Mouse (Mus musculus) kidney, adult 2 months (tissue): ENCODE results near the gene Ypel5. TPM values are rescaled to one million over a fixed set of nuclear protein-coding genes. Genes with fewer than 3 reads are reported as not detected.
A peak's percentile ranks its signal among the peaks of the same experiment; 100 is the strongest.

ENCODE experiments used
- DNase-seq: peaks from one replicate; pipeline ENCODE4 v3.0.0; 2021
- H3K27ac ChIP-seq: fragments of 200-500 bp; 2 replicates; pipeline ENCODE4 v1.5.1; 2012; ENCODE audit warnings: low read depth, low read length, control low read depth, inconsistent platforms; ENCODE audit not compliant: insufficient read depth
- H3K27me3 ChIP-seq: fragments of 200-500 bp; replicated peaks from 2 replicates; pipeline ENCODE4 v1.6.1; 2012; ENCODE audit warnings: mild to moderate bottlenecking, moderate library complexity, low read length, inconsistent platforms; ENCODE audit not compliant: control insufficient read depth, insufficient read depth
- H3K36me3 ChIP-seq: fragments of 200-500 bp; 2 replicates; pipeline ENCODE4 v1.6.1; 2012; ENCODE audit warnings: mild to moderate bottlenecking, moderate library complexity, low read length, inconsistent platforms; ENCODE audit not compliant: control insufficient read depth, insufficient read depth
- H3K4me1 ChIP-seq: fragments of 200-500 bp; 2 replicates; pipeline ENCODE4 v1.6.1; 2011; ENCODE audit warnings: low read length; ENCODE audit not compliant: control insufficient read depth, insufficient read depth
- H3K4me3 ChIP-seq: fragments of 200-500 bp; 2 replicates; pipeline ENCODE4 v1.5.1; 2011; ENCODE audit warnings: mild to moderate bottlenecking, low read depth, low read length, control low read depth; ENCODE audit not compliant: insufficient read depth
- CTCF ChIP-seq: fragments of 200-500 bp; conservative IDR thresholded peaks from 2 replicates; pipeline ENCODE4 v1.5.1; 2011; ENCODE audit warnings: low read depth, mild to moderate bottlenecking, control low read depth, low read length, moderate library complexity, mixed read lengths; ENCODE audit not compliant: insufficient read depth, insufficient read length
- POLR2A ChIP-seq: fragments of 200-500 bp; IDR thresholded peaks from one replicate; pipeline ENCODE4 v1.6.1; 2011; ENCODE audit warnings: low read depth, low read length, control low read depth
- WGBS: fragments of 180-500 bp; shearing (Covaris S2); methylation state at CpG from one replicate; pipeline ENCODE4 v1.1.7; 2018; 5-methylcytosine and 5-hydroxymethylcytosine counted together
- polyA plus RNA-seq: library from polyadenylated mRNA; depleted of rRNA; stranded (reverse); fragments of >200 nt; gene quantifications from 2 replicates; pipeline ENCODE4 v1.2.3, GENCODE M21; 2012

Ypel5 gene
- polyA plus RNA-seq, 1 experiment: 27.7 TPM

DNA sequence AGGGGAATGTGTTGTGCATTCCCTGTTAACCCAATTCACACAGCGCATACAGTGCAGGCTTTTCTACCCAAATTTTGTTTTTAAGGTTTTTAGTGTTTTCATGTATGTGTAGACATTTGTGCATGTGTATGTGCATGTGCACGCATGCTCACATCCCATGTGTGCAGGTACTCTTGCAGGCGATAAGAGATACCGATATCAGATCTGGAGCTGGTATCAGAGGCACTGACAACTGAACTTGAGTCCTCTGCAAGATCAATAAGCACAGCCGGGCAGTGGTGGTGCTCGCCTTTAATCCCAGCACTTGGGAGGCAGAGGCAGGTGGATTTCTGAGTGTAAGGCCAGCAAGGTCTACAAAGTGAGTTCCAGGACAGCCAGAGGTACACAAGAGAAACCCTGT is 8.1 kb downstream of the Ypel5 start:
- no peak for DNase-seq

DNA sequence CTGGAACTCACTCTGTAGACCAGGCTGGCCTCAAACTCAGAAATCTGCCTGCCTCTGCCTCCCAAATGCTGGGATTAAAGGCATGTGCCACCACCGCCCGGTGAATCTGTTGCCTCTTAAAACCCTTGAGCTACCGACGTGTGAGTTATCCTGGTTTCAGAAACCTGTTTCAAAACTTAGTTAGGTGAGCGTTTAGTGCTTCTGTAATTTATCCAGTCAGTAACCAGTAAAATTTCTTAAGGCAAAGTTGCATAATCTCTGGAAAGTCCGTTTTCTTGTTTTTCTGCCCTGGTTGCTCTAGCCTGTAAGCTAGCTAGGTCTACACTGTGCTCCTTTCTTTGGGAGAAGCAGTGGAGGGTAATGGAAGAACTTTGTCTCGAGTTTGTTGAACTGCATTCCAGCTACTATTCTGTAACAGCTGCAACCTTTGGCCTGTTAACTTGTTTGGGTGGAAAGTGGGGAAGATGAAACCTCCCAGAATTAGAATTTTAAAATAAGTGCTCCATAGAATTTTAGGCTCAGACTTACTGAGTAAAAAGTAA is 8.8 kb downstream of the Ypel5 start:
- Histone ChIP-seq H3K36me3 (peaks cover 10% of the 10 kb centered on the region), H3K4me3 (no peak overlapping the region), H3K27ac (peak overlapping the region; percentile 80), H3K27me3 (no peaks in the 10 kb centered on the region), H3K4me1 (peaks cover 9% of the 10 kb centered on the region; the same call in 1 of the 2 replicates)
- 55% methylated on average over 7 of the region's 7 CpGs for WGBS
- no peak for TF ChIP-seq CTCF
- no peak for TF ChIP-seq POLR2A
- peak; percentile 73 for DNase-seq

More for the DNA sequence above, 8.1 kb downstream of the Ypel5 start:
- H3K27ac ChIP-seq: peak overlapping the region; percentile 80; the same call in 1 of the 2 replicates
- H3K4me1 ChIP-seq: peaks cover 9% of the 10 kb centered on the region; the same call in 1 of the 2 replicates
- no peak for TF ChIP-seq CTCF
- no peak for TF ChIP-seq POLR2A
- H3K4me3 ChIP-seq: no peak overlapping the region
- 98% methylated on average over 6 of the region's 6 CpGs for WGBS
- peaks cover 10% of the 10 kb centered on the region for H3K36me3 ChIP-seq
- no peaks in the 10 kb centered on the region for H3K27me3 ChIP-seq

DNA sequence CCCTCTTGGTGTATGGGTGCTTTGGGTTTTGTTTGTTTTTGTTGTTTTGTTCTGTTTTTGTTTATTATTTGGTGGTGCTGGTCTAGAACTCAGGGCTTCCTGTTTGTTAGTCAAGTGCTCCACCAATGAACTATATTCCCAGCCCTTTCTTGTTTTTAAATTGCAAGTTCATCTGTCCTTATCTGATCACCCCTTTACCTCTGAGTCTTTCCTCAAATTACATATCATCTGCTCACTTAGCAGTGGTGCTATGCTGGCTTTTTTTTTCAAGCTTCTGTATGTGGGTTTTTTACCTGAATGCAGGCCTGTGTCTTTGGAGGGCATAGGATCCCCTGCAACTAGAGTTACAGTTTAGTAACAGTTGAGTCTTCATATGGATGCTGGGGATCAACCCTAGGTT is 9.3 kb downstream of the Ypel5 start:
- DNase-seq: no peak
- Histone ChIP-seq H3K4me3 (no peak overlapping the region), H3K4me1 (peaks cover 9% of the 10 kb centered on the region; the same call in 1 of the 2 replicates), H3K27me3 (no peaks in the 10 kb centered on the region), H3K36me3 (peaks cover 11% of the 10 kb centered on the region), H3K27ac (peak overlapping the region; percentile 80)
- TF ChIP-seq POLR2A (no peak), CTCF (no peak)

DNA sequence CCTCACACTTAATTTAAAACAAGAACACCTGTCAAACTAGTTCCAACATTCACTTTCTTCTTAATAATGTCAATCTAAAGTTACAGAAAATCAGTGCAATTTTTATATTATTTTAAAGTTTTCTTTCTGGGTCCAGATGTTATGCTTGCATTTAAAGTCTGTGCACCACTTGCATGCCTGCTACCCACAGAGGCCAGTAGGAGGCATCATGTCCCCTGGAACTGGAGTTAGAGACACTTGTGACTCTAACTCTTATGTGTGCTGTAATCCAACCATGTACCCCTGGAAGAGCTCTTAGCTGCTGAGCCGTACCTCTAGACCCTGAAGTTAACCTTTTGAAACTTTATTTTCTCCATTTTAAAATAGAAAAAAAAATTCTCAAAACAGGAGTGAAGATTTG is 19.0 kb downstream of the Ypel5 start:
- Histone ChIP-seq H3K4me1 (no peaks in the 10 kb centered on the region), H3K27me3 (no peaks in the 10 kb centered on the region), H3K36me3 (peaks cover 4% of the 10 kb centered on the region), H3K27ac (no peak overlapping the region), H3K4me3 (no peak overlapping the region)
- TF ChIP-seq POLR2A: no peak
- no peak for TF ChIP-seq CTCF
- WGBS: 50% methylated on average over 1 of the region's 1 CpGs
- DNase-seq: no peak

DNA sequence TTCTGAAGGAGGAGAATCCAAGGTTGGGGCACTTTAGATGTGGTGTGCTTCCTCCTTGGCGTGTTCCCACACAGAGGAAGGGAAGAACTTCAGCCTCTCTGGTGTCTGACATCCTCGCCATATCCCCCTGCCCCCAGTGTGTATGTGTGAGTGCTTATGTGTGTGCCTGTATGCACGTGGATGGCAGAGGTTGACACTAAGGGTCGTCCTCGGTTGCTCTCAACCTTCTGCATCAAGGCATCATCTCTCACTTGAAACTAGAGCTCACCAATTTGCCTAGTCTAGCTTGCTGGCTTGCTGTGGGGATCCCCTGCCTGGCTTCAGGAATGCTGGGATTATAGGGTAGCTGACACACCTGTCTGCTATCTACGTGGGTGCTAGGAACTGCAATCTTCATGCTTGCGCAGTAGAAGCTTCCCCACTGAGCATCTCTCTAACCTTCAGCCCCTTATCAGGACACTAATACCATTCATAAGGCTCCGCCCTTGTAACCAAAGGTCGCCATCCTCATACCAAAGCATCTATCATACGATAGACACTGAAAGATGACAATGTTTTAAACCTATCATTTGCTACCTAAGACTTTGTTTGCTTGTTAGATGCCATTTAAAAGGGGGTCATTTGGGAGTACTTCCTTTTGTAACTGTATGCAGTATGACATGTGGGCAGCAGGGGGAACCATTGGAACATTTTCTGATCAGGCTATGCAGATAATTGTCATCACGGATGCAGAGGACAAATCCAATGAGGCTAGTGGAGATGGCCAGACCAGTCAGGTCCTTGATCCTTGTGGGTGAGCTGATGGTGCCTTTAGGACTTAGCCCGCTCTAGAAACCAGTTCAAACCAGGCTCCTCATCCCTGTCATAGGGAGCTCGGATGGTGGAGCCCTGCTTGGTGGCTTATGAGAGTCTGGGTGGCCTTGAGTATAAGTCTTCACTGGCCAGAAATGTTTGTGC is 21.7 kb downstream of the Ypel5 start:
- H3K4me1 ChIP-seq: no peaks in the 10 kb centered on the region
- TF ChIP-seq POLR2A (no peak), CTCF (peak; percentile 50)
- WGBS: 59% methylated on average over 13 of the region's 13 CpGs

DNA sequence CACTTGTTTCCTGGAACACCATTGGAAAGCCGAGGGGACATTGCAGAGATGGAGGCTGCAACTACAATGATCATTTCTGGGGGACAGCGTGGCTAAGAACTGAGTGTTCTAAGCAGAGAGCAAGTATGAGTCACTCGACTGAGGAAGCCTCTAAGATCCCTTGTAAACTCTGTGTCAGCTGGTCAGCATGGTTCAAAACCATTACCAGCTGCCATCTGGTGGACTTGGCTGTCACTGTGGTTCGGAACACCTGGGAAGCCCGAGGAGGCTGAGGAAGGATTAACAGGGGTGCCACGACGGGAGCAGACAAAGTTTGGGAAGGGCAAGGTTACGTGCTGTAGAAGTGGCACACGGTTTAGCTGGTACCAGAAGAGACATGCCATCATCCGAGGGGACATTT is 27.0 kb downstream of the Ypel5 start:
- WGBS: 73% methylated on average over 10 of the region's 10 CpGs
- Histone ChIP-seq H3K27me3 (no peaks in the 10 kb centered on the region), H3K27ac (no peak overlapping the region), H3K4me3 (no peak overlapping the region), H3K4me1 (no peaks in the 10 kb centered on the region), H3K36me3 (no peaks in the 10 kb centered on the region)
- DNase-seq: no peak
- TF ChIP-seq CTCF: no peak
- no peak for TF ChIP-seq POLR2A

More for the DNA sequence above, 21.7 kb downstream of the Ypel5 start:
- DNase-seq: peak; percentile 56
- Histone ChIP-seq H3K27ac (no peak overlapping the region), H3K27me3 (no peaks in the 10 kb centered on the region), H3K4me3 (no peak overlapping the region), H3K36me3 (no peaks in the 10 kb centered on the region)

DNA sequence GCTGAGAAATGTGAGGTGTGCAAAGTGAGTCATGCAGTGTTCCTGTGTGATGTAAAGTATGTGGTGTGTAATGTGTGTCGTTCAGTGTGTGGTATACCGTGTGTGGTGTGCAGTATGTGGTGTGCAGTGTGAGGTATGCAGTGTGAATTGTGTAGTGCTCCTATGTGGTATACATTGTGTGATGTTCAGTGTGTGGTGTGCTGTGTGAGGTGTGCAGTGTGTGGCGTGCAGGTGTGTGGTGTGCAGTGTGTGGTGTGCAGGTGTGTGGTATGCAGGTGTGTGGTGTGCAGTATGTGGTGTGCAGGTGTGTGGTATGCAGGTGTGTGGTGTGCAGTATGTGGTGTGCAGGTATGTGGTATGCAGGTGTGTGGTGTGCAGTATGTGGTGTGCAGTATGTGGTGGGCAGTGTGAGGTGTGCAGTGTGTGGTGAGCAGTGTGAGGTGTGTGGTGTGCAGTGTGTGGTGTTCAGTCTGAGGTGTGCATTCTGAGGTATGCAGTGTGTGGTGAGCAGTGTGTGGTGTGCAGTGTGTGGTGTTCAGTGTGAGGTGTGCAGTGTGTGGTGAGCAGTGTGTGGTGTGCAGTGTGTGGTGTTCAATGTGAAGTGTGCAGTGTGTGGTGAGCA is 30.5 kb downstream of the Ypel5 start:
- Histone ChIP-seq H3K4me1 (no peaks in the 10 kb centered on the region), H3K4me3 (no peak overlapping the region), H3K27ac (no peak overlapping the region), H3K36me3 (no peaks in the 10 kb centered on the region), H3K27me3 (no peaks in the 10 kb centered on the region)
- TF ChIP-seq POLR2A: no peak
- no peak for TF ChIP-seq CTCF
- WGBS: 96% methylated on average over 3 of the region's 3 CpGs
- no peak for DNase-seq
